Mouse (Mus musculus) E14TG2a.4 (cell line): ENCODE results near the gene C3.

Source experiments
- CTCF ChIP-seq: conservative IDR thresholded peaks from 2 replicates; pipeline ENCODE4 v1.5.1; 2014; ENCODE audit warnings: low read length
- NANOG ChIP-seq: IDR thresholded peaks from 2 replicates; pipeline ENCODE4 v1.6.1; 2014; ENCODE audit warnings: borderline replicate concordance, low read length, mixed read lengths

DNA sequence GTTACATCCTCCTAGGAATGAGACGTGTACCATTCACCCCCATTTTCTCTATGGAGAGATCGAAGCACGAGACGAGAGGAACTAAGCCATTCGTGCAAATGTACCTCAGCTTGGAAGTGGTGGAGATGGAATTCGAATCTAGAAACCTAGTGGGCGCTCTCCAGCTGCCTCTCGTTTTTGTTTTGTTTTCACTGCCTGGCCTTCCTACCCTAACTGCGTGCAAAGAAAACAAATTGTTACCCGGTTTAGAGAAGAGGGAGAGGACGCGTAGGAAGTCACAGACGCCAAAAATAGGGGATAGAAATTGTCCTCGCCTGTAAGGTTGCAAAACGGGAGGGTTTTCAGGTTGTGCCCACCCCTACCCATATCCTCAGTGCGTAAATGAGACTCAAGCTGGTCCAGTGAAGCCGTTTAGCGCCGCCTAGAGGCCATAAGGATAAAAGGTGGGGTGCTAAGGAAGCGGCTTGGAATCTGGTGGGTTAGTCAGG is 48.7 kb upstream of the C3 start:
- peak; percentile 99 for TF ChIP-seq CTCF
- TF ChIP-seq NANOG: no peak
